ENCODE assay signal across 29 mouse cellular contexts in genomic region chr12:99940704-99941103, GRCm38 (mm10). TPM values are rescaled to one million over a fixed set of nuclear protein-coding genes. Genes with fewer than 3 reads are reported as not detected.
DNase-seq lines count a peak whose midpoint lies in the region; ATAC-seq and TF ChIP-seq lines count a peak whose summit lies in the region.
"Had no signal": no experiment of that assay in that cellular context is flagged by ENCODE, and none has a peak within 500 bp of the region (broad histone marks: within the 10 kb centered on the region; RNA-seq: fewer than 3 reads in every experiment).

No protein-coding gene starts in this region.

- no peaks in the 10 kb centered on the region for H3K27me3 ChIP-seq in neural tube, embryonic 12.5 days (replicated peaks)
- H3K27me3 ChIP-seq in kidney, postnatal 0 days (ENCODE audit: insufficient read depth, low read length) = no peaks in the 10 kb centered on the region
- H3K27me3 ChIP-seq: embryonic facial prominence, embryonic 13.5 days; forebrain, embryonic 15.5 days; hindbrain, embryonic 13.5 days; limb, embryonic 15.5 days; midbrain, embryonic 15.5 days had no signal

- no peak overlapping the region for H3K4me2 ChIP-seq in neural tube, embryonic 12.5 days (replicated peaks)
- no peak overlapping the region for H3K4me2 ChIP-seq in kidney, postnatal 0 days (ENCODE audit: low read length)
- H3K4me2 ChIP-seq: embryonic facial prominence, embryonic 13.5 days; forebrain, embryonic 15.5 days; heart, embryonic 11.5 days; hindbrain, embryonic 13.5 days; limb, embryonic 15.5 days; lung, embryonic 14.5 days; midbrain, embryonic 15.5 days had no signal

- H3K27ac ChIP-seq in neural tube, embryonic 12.5 days = no peak overlapping the region
- no peak overlapping the region for H3K27ac ChIP-seq in kidney, postnatal 0 days
- H3K27ac ChIP-seq: embryonic facial prominence, embryonic 13.5 days; forebrain, embryonic 10.5 days; forebrain, embryonic 15.5 days; hindbrain, embryonic 13.5 days; limb, embryonic 10.5 days; limb, embryonic 15.5 days; liver, embryonic 14.5 days; midbrain, embryonic 10.5 days; midbrain, embryonic 15.5 days had no signal

- no peak for TF ChIP-seq CTCF in kidney, postnatal 0 days (IDR thresholded peaks at IDR 0.05; ENCODE audit: low read depth)

- H3K9me3 ChIP-seq in neural tube, embryonic 12.5 days = no peaks in the 10 kb centered on the region
- no peaks in the 10 kb centered on the region for H3K9me3 ChIP-seq in kidney, postnatal 0 days (replicated peaks; ENCODE audit: low read length)
- H3K9me3 ChIP-seq: embryonic facial prominence, embryonic 13.5 days; forebrain, embryonic 10.5 days; forebrain, embryonic 15.5 days; G1E; hindbrain, embryonic 13.5 days; limb, embryonic 10.5 days; limb, embryonic 15.5 days; midbrain, embryonic 10.5 days; midbrain, embryonic 15.5 days had no signal

- no peak for DNase-seq in neural tube, embryonic 10.5 days (ENCODE audit: extremely low spot score, low spot score)
- DNase-seq in kidney, adult 8-10 months = peak; percentile 72 to 77
- DNase-seq in kidney, postnatal 0 days (ENCODE audit: low spot score) = peak; percentile 74
- DNase-seq in kidney, postnatal 4 days = peak; percentile 49 to 67
- DNase-seq in thymus, postnatal 10 days (ENCODE audit: low spot score in 2 of 2) = no peak
- DNase-seq in adrenal gland, postnatal 4 days (ENCODE audit: low spot score in 2 of 2) = no peak
- DNase-seq: adrenal gland, adult 2 months; cerebellum, adult 9-10 months; gastrocnemius, postnatal 25 days; heart, adult 18-20 months; heart, postnatal 4 days; lung, embryonic 14.5 days; right cerebral cortex, postnatal 14 days had no signal

- ATAC-seq in neural tube, embryonic 12.5 days (ENCODE audit: low FRiP score, low read depth) = 0 out of 2 replicates have a peak, but pooled peaks have one; percentile 58
- ATAC-seq in kidney, postnatal 0 days (replicated peaks; ENCODE audit: low FRiP score, low read depth) = peak; percentile 95
- no peak for ATAC-seq in activated CD4-positive, CD25-positive, alpha-beta regulatory T cell, adult 4 months
- ATAC-seq: forebrain, embryonic 15.5 days; intestine, postnatal 0 days; midbrain, embryonic 15.5 days had no signal

- no peak overlapping the region for H3K9ac ChIP-seq in neural tube, embryonic 12.5 days
- H3K9ac ChIP-seq in kidney, postnatal 0 days (ENCODE audit: low read depth, low read length) = no peak overlapping the region
- H3K9ac ChIP-seq: embryonic facial prominence, embryonic 13.5 days; forebrain, embryonic 15.5 days; hindbrain, embryonic 13.5 days; limb, embryonic 15.5 days; liver, embryonic 14.5 days; lung, embryonic 14.5 days; midbrain, embryonic 15.5 days had no signal

- peaks cover 28% of the 10 kb centered on the region for H3K36me3 ChIP-seq in neural tube, embryonic 12.5 days
- H3K36me3 ChIP-seq in kidney, postnatal 0 days (ENCODE audit: insufficient read depth, low read length) = no peaks in the 10 kb centered on the region

- no peaks in the 10 kb centered on the region for H3K4me1 ChIP-seq in neural tube, embryonic 12.5 days
- no peaks in the 10 kb centered on the region; the same call in 1 of the 2 replicates for H3K4me1 ChIP-seq in kidney, postnatal 0 days (replicated peaks; ENCODE audit: insufficient read depth, low read length)
- H3K4me1 ChIP-seq: embryonic facial prominence, embryonic 13.5 days; forebrain, embryonic 10.5 days; forebrain, embryonic 15.5 days; hindbrain, embryonic 13.5 days; limb, embryonic 15.5 days; midbrain, embryonic 10.5 days; midbrain, embryonic 15.5 days had no signal

- 80% methylated on average over 7 of the region's 7 CpGs for WGBS in neural tube, embryonic 12.5 days
- 41% methylated on average over 7 of the region's 7 CpGs for WGBS in kidney, postnatal 0 days

- H3K4me3 ChIP-seq in neural tube, embryonic 12.5 days = no peak overlapping the region
- H3K4me3 ChIP-seq in kidney, postnatal 0 days (replicated peaks; ENCODE audit: low read depth, low read length) = no peak overlapping the region
- H3K4me3 ChIP-seq: embryonic facial prominence, embryonic 13.5 days; forebrain, embryonic 10.5 days; forebrain, embryonic 15.5 days; hindbrain, embryonic 13.5 days; limb, embryonic 10.5 days; limb, embryonic 15.5 days; midbrain, embryonic 10.5 days; midbrain, embryonic 15.5 days had no signal

RNA-seq across cellular contexts. Expression of gene Kcnk13, which starts 23.6 kb away (rescaled TPM):
- polyA plus RNA-seq in neural tube, embryonic 12.5 days (2016; fragmentation: Nextera tagmentation; extraction: Ambion mirVana) = 0.68 and 0.78 TPM in 2 replicates
- polyA plus RNA-seq in kidney, postnatal 0 days (2015; fragmentation: Nextera tagmentation; extraction: Ambion mirVana) = 0.11 and 0.16 TPM in 2 replicates
- 1 to 10 TPM; 1.6 to 1.8 TPM for total RNA-seq in adrenal gland, postnatal 4 days (2021)
- polyA plus RNA-seq in activated CD4-positive, CD25-positive, alpha-beta regulatory T cell, adult 4 months (2017; shearing (Covaris generic)) = not detected
- total RNA-seq: common myeloid progenitor, adult 5-6 weeks had no signal
- polyA plus RNA-seq: G1E had no signal

RNA-seq across cellular contexts. Expression of gene Tdp1, which starts 56.4 kb away (rescaled TPM):
- 57.9 and 62.2 TPM in 2 replicates for polyA plus RNA-seq in neural tube, embryonic 12.5 days (2016; fragmentation: Nextera tagmentation; extraction: Ambion mirVana)
- 31.3 and 37.9 TPM in 2 replicates for polyA plus RNA-seq in kidney, postnatal 0 days (2015; fragmentation: Nextera tagmentation; extraction: Ambion mirVana)
- 10 to 100 TPM; 20.1 to 24.8 TPM for total RNA-seq in adrenal gland, postnatal 4 days (2021)
- polyA plus RNA-seq in activated CD4-positive, CD25-positive, alpha-beta regulatory T cell, adult 4 months (2017; shearing (Covaris generic)) = 10 to 100 TPM; 23.0 to 25.0 TPM

RNA-seq across cellular contexts. Expression of gene Efcab11, which starts 56.5 kb away (rescaled TPM):
- 11.2 and 11.6 TPM in 2 replicates for polyA plus RNA-seq in neural tube, embryonic 12.5 days (2016; fragmentation: Nextera tagmentation; extraction: Ambion mirVana)
- polyA plus RNA-seq in kidney, postnatal 0 days (2015; fragmentation: Nextera tagmentation; extraction: Ambion mirVana) = 6.8 and 8.3 TPM in 2 replicates
- 1 to 10 TPM; 2.3 to 2.7 TPM for total RNA-seq in adrenal gland, postnatal 4 days (2021)
- 1 to 10 TPM; 2.5 to 2.8 TPM for polyA plus RNA-seq in activated CD4-positive, CD25-positive, alpha-beta regulatory T cell, adult 4 months (2017; shearing (Covaris generic))
- total RNA-seq: gastrocnemius, adult 18-20 months; gastrocnemius, postnatal 25 days; heart, adult 18-20 months had no signal

Comparison
In these comparisons a context has a peak if more than half of its experiments do, and no peak if none do; other contexts are left out.
1. DNase-seq: peak in kidney, adult 8-10 months (2 of 2), kidney, postnatal 0 days (single experiment) and kidney, postnatal 4 days (2 of 2); none in neural tube, embryonic 10.5 days (single experiment), thymus, postnatal 10 days (0 of 2) and adrenal gland, postnatal 4 days (0 of 2).